Mouse (Mus musculus) ES-E14 (cell line): ENCODE results near the gene Hist1h2ad. TPM values are rescaled to one million over a fixed set of nuclear protein-coding genes. Genes with fewer than 3 reads are reported as not detected.
"Not testable (repeated sequence)": the region's sequence is repeated elsewhere in the genome, so short reads cannot be mapped to it uniquely, and the experiment has no call there.

Experiments used
- DNase-seq: peaks from one replicate; pipeline ENCODE4 v3.0.0-alpha.2; 2013; ENCODE audit warnings: low read depth, low spot score
- H3K27ac ChIP-seq: 2 replicates; pipeline ENCODE4 v1.5.1; 2012; ENCODE audit warnings: low read depth, mild to moderate bottlenecking, low read length, moderate library complexity, mixed read lengths; ENCODE audit not compliant: poor library complexity, insufficient read depth, severe bottlenecking
- H3K36me3 ChIP-seq: 2 replicates; pipeline ENCODE4 v1.6.1; 2012; ENCODE audit warnings: mild to moderate bottlenecking, low read length, moderate library complexity, mixed read lengths; ENCODE audit not compliant: control insufficient read depth, poor library complexity, insufficient read depth, severe bottlenecking
- H3K4me1 ChIP-seq, 2 experiments: fragments of 150-350 bp in 1 of 2; sonication (generic) in 1 of 2; 2 replicates each; pipeline ENCODE4 v1.6.1; 2012; ENCODE audit warnings: low read length in 2 of 2, mild to moderate bottlenecking in 1 of 2, mixed read lengths in 1 of 2; ENCODE audit not compliant: control insufficient read depth in 2 of 2, insufficient read depth in 2 of 2, poor library complexity in 1 of 2
- H3K4me3 ChIP-seq, 2 experiments: fragments of 150-350 bp in 1 of 2; sonication (generic) in 1 of 2; 2 replicates each; pipeline ENCODE4 v1.5.1; 2012; ENCODE audit warnings: low read length in 2 of 2, low read depth in 1 of 2, mild to moderate bottlenecking in 1 of 2, mixed read lengths in 1 of 2; ENCODE audit not compliant: insufficient read depth in 1 of 2, poor library complexity in 1 of 2, severe bottlenecking in 1 of 2
- H3K9ac ChIP-seq: 2 replicates; pipeline ENCODE4 v1.6.1; 2012; ENCODE audit warnings: low read depth, mild to moderate bottlenecking, low read length, mixed read lengths; ENCODE audit not compliant: poor library complexity, insufficient read depth, severe bottlenecking
- H3K9me3 ChIP-seq: fragments of 150-350 bp; sonication (generic); 2 replicates; pipeline ENCODE4 v1.6.1; 2012; ENCODE audit warnings: low read depth, mild to moderate bottlenecking, low read length; ENCODE audit not compliant: control insufficient read depth, insufficient read depth
- CHD2 ChIP-seq: IDR thresholded peaks from 2 replicates; pipeline ENCODE4 v1.6.1; 2014; ENCODE audit warnings: mild to moderate bottlenecking, low read depth, low read length, inconsistent platforms
- HCFC1 ChIP-seq: IDR thresholded peaks from 2 replicates; pipeline ENCODE4 v1.6.1; 2012; ENCODE audit warnings: low read length, inconsistent platforms, borderline replicate concordance; ENCODE audit not compliant: insufficient read depth
- MAFK ChIP-seq: IDR thresholded peaks from 2 replicates; pipeline ENCODE4 v1.6.1; 2014; ENCODE audit warnings: mild to moderate bottlenecking, low read depth, low read length, inconsistent platforms; ENCODE audit not compliant: insufficient read depth
- ZC3H11A ChIP-seq: IDR thresholded peaks from 2 replicates; pipeline ENCODE4 v1.6.1; 2012; ENCODE audit warnings: low read depth, mild to moderate bottlenecking, inconsistent platforms, low read length, borderline replicate concordance
- ZNF384 ChIP-seq: IDR thresholded peaks from 2 replicates; pipeline ENCODE4 v1.6.1; 2012; ENCODE audit warnings: low read depth, low read length, inconsistent platforms
- in situ Hi-C, 2 experiments: fragments of 600-800 bp; cut with MboI; formaldehyde crosslinking; loops; one replicate each; pipeline ENCODE4 v1.15.1; 2025; ENCODE audit warnings: low sequenced_read_pairs in 2 of 2, inconsistent platforms in 1 of 2; ENCODE audit not compliant: unreplicated experiment in 2 of 2
- total RNA-seq: library from RNA; depleted of rRNA; stranded (reverse); fragments of 300-350 nt; gene quantifications from 2 replicates; pipeline ENCODE4 v1.2.3, GENCODE M21; 2012

Gene Hist1h2ad
- total RNA-seq, 1 experiment: 1,000 TPM

- TF ChIP-seq HCFC1 (no peak), MAFK (no peak), CHD2 (no peak), ZNF384 (no peak), ZC3H11A (no peak)
Observed at GRCm38 (mm10) chr13:23591206-23591605, 17.0 kb downstream of the Hist1h2ad start.

GRCm38 (mm10) chr13:23591886-23592285 is 17.7 kb downstream of the Hist1h2ad start:
- H3K36me3 ChIP-seq, H3K4me3 ChIP-seq, H3K9ac ChIP-seq, H3K27ac ChIP-seq, in situ Hi-C loops, DNase-seq, H3K9me3 ChIP-seq: not testable (repeated sequence)
- peaks cover 7 to 14% of the 10 kb centered on the region in 2 experiments for H3K4me1 ChIP-seq

More at GRCm38 (mm10) chr13:23591206-23591605, 17.0 kb downstream of the Hist1h2ad start:
- Histone ChIP-seq H3K9me3 (no peaks in the 10 kb centered on the region), H3K9ac (no peak overlapping the region), H3K36me3 (no peaks in the 10 kb centered on the region), H3K27ac (no peak overlapping the region), H3K4me1 (peaks cover 6 to 14% of the 10 kb centered on the region in 2 experiments), H3K4me3 (no peak overlapping the region)
- DNase-seq: no peak
- in situ Hi-C loops: no loop called here

GRCm38 (mm10) chr13:23592614-23593013 is 18.4 kb downstream of the Hist1h2ad start:
- H3K36me3 ChIP-seq: no peaks in the 10 kb centered on the region
- TF ChIP-seq CHD2 (no peak), MAFK (no peak), HCFC1 (no peak), ZNF384 (no peak), ZC3H11A (no peak)
- in situ Hi-C loops: no loop called here
- H3K4me1 ChIP-seq: peaks cover 7 to 13% of the 10 kb centered on the region in 2 experiments
- H3K27ac ChIP-seq: no peak overlapping the region
- H3K9me3 ChIP-seq: no peaks in the 10 kb centered on the region
- no peak overlapping the region for H3K9ac ChIP-seq
- H3K4me3 ChIP-seq: no peak overlapping the region
- DNase-seq: no peak

GRCm38 (mm10) chr13:23593051-23593770 is 19.0 kb downstream of the Hist1h2ad start:
- DNase-seq: no peak
- no peak overlapping the region for H3K4me3 ChIP-seq
- peaks cover 7 to 13% of the 10 kb centered on the region in 2 experiments for H3K4me1 ChIP-seq
- no peaks in the 10 kb centered on the region for H3K9me3 ChIP-seq
- TF ChIP-seq ZC3H11A (no peak), HCFC1 (no peak), ZNF384 (no peak), MAFK (no peak), CHD2 (no peak)
- in situ Hi-C loops: no loop called here
- H3K27ac ChIP-seq: no peak overlapping the region
- no peaks in the 10 kb centered on the region for H3K36me3 ChIP-seq
- no peak overlapping the region for H3K9ac ChIP-seq

- in situ Hi-C loops: no loop called here
- TF ChIP-seq ZC3H11A (no peak), HCFC1 (no peak), ZNF384 (no peak), MAFK (no peak), CHD2 (no peak)
- Histone ChIP-seq H3K36me3 (no peaks in the 10 kb centered on the region), H3K9me3 (no peaks in the 10 kb centered on the region), H3K27ac (peak overlapping the region; percentile 13; the same call in 1 of the 2 replicates), H3K4me3 (no peak overlapping the region), H3K4me1 (peaks cover 7 to 10% of the 10 kb centered on the region in 2 experiments), H3K9ac (no peak overlapping the region)
- DNase-seq: no peak
Observed at GRCm38 (mm10) chr13:23595185-23595584, 21.0 kb downstream of the Hist1h2ad start.
